Mouse (Mus musculus): ENCODE measurements around the gene Slain1.

DNA sequence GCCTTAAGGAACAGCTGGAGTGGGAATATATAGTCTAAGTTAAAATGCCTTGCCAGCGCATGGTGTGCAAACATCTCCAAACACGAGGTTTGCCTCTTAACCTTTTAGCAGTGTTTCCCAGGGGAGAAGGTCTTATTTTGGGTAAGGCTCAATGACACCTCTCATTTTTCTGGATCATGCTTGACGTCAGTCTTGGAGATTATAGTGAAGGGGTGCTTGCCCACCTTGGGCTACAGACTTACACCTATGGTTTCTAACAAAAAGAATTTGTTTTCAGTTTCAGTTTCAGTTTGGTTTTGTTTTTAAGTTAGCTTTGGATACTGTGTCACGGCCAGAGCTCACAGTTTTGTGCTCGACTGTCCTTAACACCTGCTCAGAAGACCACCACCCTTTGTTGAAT lies 3.8 kb downstream of the Slain1 start:
- TF ChIP-seq CTCF (IDR thresholded peaks at IDR 0.05; ENCODE audit: insufficient read depth, low read depth, low read length) (no peak), POLR2A (IDR thresholded peaks at IDR 0.05; ENCODE audit: insufficient read depth, low read depth, low read length) (no peak)

Data from olfactory bulb, adult 2 months (tissue).